Mouse (Mus musculus): ENCODE measurements at regions not wholly inside any gene's neighbourhood (a gene's known extent, or its start where the extent isn't known, plus 50 kb on each side); places are given as distances from the start of the nearest gene placed in this dataset.
"Not testable (repeated sequence)": the region's sequence is repeated elsewhere in the genome, so short reads cannot be mapped to it uniquely, and the experiment has no call there.

GRCm38 (mm10) chr3:56962248-56963013 is 339.4 kb downstream of the Tm4sf1 start:
- no peaks in the 10 kb centered on the region for H3K27me3 ChIP-seq (replicated peaks; ENCODE audit: control insufficient read depth, insufficient read depth, low read length)
- no peaks in the 10 kb centered on the region for H3K36me3 ChIP-seq (ENCODE audit: control insufficient read depth, insufficient read depth, low read length)
- no peaks in the 10 kb centered on the region for H3K4me1 ChIP-seq (replicated peaks; ENCODE audit: control insufficient read depth, insufficient read depth, low read length)
- no peak overlapping the region for H3K9ac ChIP-seq (ENCODE audit: low read depth, low read length)
- WGBS = 52% methylated on average over 3 of the region's 3 CpGs
- no peaks in the 10 kb centered on the region for H3K9me3 ChIP-seq (ENCODE audit: control insufficient read depth, low read length)
- H3K4me2 ChIP-seq = no peak overlapping the region
- ATAC-seq (replicated peaks; ENCODE audit: low FRiP score) (no peak), DNase-seq (ENCODE audit: low spot score) (no peak)
- H3K27ac ChIP-seq (ENCODE audit: low read depth, low read length) = no peak overlapping the region
- H3K4me3 ChIP-seq (ENCODE audit: low read depth, low read length) = no peak overlapping the region

- no peak for ATAC-seq (replicated peaks; ENCODE audit: low FRiP score)
- DNase-seq (ENCODE audit: low spot score) = no peak
- H3K4me2 ChIP-seq = no peak overlapping the region
- H3K27me3 ChIP-seq (replicated peaks; ENCODE audit: control insufficient read depth, insufficient read depth, low read length) = no peaks in the 10 kb centered on the region
- H3K4me3 ChIP-seq (ENCODE audit: low read depth, low read length) = no peak overlapping the region
- 90% methylated on average over 2 of the region's 2 CpGs for WGBS
- no peaks in the 10 kb centered on the region for H3K9me3 ChIP-seq (ENCODE audit: control insufficient read depth, low read length)
- H3K9ac ChIP-seq (ENCODE audit: low read depth, low read length) = no peak overlapping the region
- no peak overlapping the region for H3K27ac ChIP-seq (ENCODE audit: low read depth, low read length)
- no peaks in the 10 kb centered on the region for H3K36me3 ChIP-seq (ENCODE audit: control insufficient read depth, insufficient read depth, low read length)
- no peaks in the 10 kb centered on the region for H3K4me1 ChIP-seq (replicated peaks; ENCODE audit: control insufficient read depth, insufficient read depth, low read length)
Observed at GRCm38 (mm10) chr3:56956978-56957377, 344.8 kb downstream of the Tm4sf1 start.

GRCm38 (mm10) chr3:56955799-56956121 is 346.0 kb downstream of the Tm4sf1 start:
- ATAC-seq (replicated peaks; ENCODE audit: low FRiP score) (no peak), DNase-seq (ENCODE audit: low spot score) (no peak)
- H3K27ac ChIP-seq (ENCODE audit: low read depth, low read length) = no peak overlapping the region
- no peak overlapping the region for H3K4me3 ChIP-seq (ENCODE audit: low read depth, low read length)
- H3K9ac ChIP-seq (ENCODE audit: low read depth, low read length) = no peak overlapping the region
- H3K4me1 ChIP-seq (replicated peaks; ENCODE audit: control insufficient read depth, insufficient read depth, low read length) = no peaks in the 10 kb centered on the region
- no peaks in the 10 kb centered on the region for H3K36me3 ChIP-seq (ENCODE audit: control insufficient read depth, insufficient read depth, low read length)
- no peak overlapping the region for H3K4me2 ChIP-seq
- 78% methylated on average over 2 of the region's 2 CpGs for whole genome bisulfite sequencing
- no peaks in the 10 kb centered on the region for H3K9me3 ChIP-seq (ENCODE audit: control insufficient read depth, low read length)
- no peaks in the 10 kb centered on the region for H3K27me3 ChIP-seq (replicated peaks; ENCODE audit: control insufficient read depth, insufficient read depth, low read length)

- H3K4me3 ChIP-seq (ENCODE audit: low read depth, low read length) = no peak overlapping the region
- H3K9ac ChIP-seq (ENCODE audit: low read depth, low read length) = no peak overlapping the region
- WGBS = 72% methylated on average over 7 of the region's 7 CpGs
- H3K4me1 ChIP-seq (replicated peaks; ENCODE audit: control insufficient read depth, insufficient read depth, low read length) = no peaks in the 10 kb centered on the region
- no peaks in the 10 kb centered on the region for H3K27me3 ChIP-seq (replicated peaks; ENCODE audit: control insufficient read depth, insufficient read depth, low read length)
- no peak overlapping the region for H3K4me2 ChIP-seq
- DNase-seq (ENCODE audit: low spot score) (no peak), ATAC-seq (replicated peaks; ENCODE audit: low FRiP score) (no peak)
- no peak overlapping the region for H3K27ac ChIP-seq (ENCODE audit: low read depth, low read length)
- no peaks in the 10 kb centered on the region for H3K36me3 ChIP-seq (ENCODE audit: control insufficient read depth, insufficient read depth, low read length)
- no peaks in the 10 kb centered on the region for H3K9me3 ChIP-seq (ENCODE audit: control insufficient read depth, low read length)
Observed at GRCm38 (mm10) chr3:56955098-56955798, 346.5 kb downstream of the Tm4sf1 start.

- H3K27me3 ChIP-seq (replicated peaks; ENCODE audit: control insufficient read depth, insufficient read depth, low read length); H3K4me3 ChIP-seq (ENCODE audit: low read depth, low read length); H3K4me2 ChIP-seq; H3K4me1 ChIP-seq (replicated peaks; ENCODE audit: control insufficient read depth, insufficient read depth, low read length); H3K27ac ChIP-seq (ENCODE audit: low read depth, low read length); DNase-seq (ENCODE audit: low spot score); H3K36me3 ChIP-seq (ENCODE audit: control insufficient read depth, insufficient read depth, low read length); H3K9ac ChIP-seq (ENCODE audit: low read depth, low read length); H3K9me3 ChIP-seq (ENCODE audit: control insufficient read depth, low read length); ATAC-seq (replicated peaks; ENCODE audit: low FRiP score): not testable (repeated sequence)
- no CpG with 5 or more reads among the region's 1 CpGs for WGBS
Observed at GRCm38 (mm10) chr3:56942557-56942956, 359.2 kb downstream of the Tm4sf1 start.

GRCm38 (mm10) chr3:56928940-56929339 is 372.8 kb downstream of the Tm4sf1 start:
- ATAC-seq (replicated peaks; ENCODE audit: low FRiP score); H3K27ac ChIP-seq (ENCODE audit: low read depth, low read length); H3K9ac ChIP-seq (ENCODE audit: low read depth, low read length); H3K4me1 ChIP-seq (replicated peaks; ENCODE audit: control insufficient read depth, insufficient read depth, low read length); H3K4me2 ChIP-seq; H3K27me3 ChIP-seq (replicated peaks; ENCODE audit: control insufficient read depth, insufficient read depth, low read length); DNase-seq (ENCODE audit: low spot score); H3K36me3 ChIP-seq (ENCODE audit: control insufficient read depth, insufficient read depth, low read length); H3K4me3 ChIP-seq (ENCODE audit: low read depth, low read length); H3K9me3 ChIP-seq (ENCODE audit: control insufficient read depth, low read length): not testable (repeated sequence)
- 100% methylated on average over 1 of the region's 2 CpGs for WGBS

GRCm38 (mm10) chr3:56898491-56898890 is 403.3 kb downstream of the Tm4sf1 start:
- 73% methylated on average over 2 of the region's 2 CpGs for WGBS
- H3K4me2 ChIP-seq = no peak overlapping the region
- DNase-seq (ENCODE audit: low spot score) (no peak), ATAC-seq (replicated peaks; ENCODE audit: low FRiP score) (no peak)
- H3K9ac ChIP-seq (ENCODE audit: low read depth, low read length) = no peak overlapping the region
- H3K4me1 ChIP-seq (replicated peaks; ENCODE audit: control insufficient read depth, insufficient read depth, low read length) = no peaks in the 10 kb centered on the region
- H3K27ac ChIP-seq (ENCODE audit: low read depth, low read length) = no peak overlapping the region
- H3K4me3 ChIP-seq (ENCODE audit: low read depth, low read length) = no peak overlapping the region
- H3K36me3 ChIP-seq (ENCODE audit: control insufficient read depth, insufficient read depth, low read length) = no peaks in the 10 kb centered on the region
- H3K9me3 ChIP-seq (ENCODE audit: control insufficient read depth, low read length) = no peaks in the 10 kb centered on the region
- no peaks in the 10 kb centered on the region for H3K27me3 ChIP-seq (replicated peaks; ENCODE audit: control insufficient read depth, insufficient read depth, low read length)

GRCm38 (mm10) chr3:56877062-56877461 is 424.7 kb downstream of the Tm4sf1 start:
- Histone ChIP-seq H3K4me2 (no peak overlapping the region), H3K27me3 (replicated peaks; ENCODE audit: control insufficient read depth, insufficient read depth, low read length) (no peaks in the 10 kb centered on the region), H3K9me3 (ENCODE audit: control insufficient read depth, low read length) (no peaks in the 10 kb centered on the region), H3K27ac (ENCODE audit: low read depth, low read length) (no peak overlapping the region), H3K36me3 (ENCODE audit: control insufficient read depth, insufficient read depth, low read length) (no peaks in the 10 kb centered on the region), H3K4me3 (ENCODE audit: low read depth, low read length) (no peak overlapping the region), H3K4me1 (replicated peaks; ENCODE audit: control insufficient read depth, insufficient read depth, low read length) (no peaks in the 10 kb centered on the region), H3K9ac (ENCODE audit: low read depth, low read length) (no peak overlapping the region)
- DNase-seq (ENCODE audit: low spot score) (no peak), ATAC-seq (replicated peaks; ENCODE audit: low FRiP score) (no peak)
- 82% methylated on average over 4 of the region's 4 CpGs for WGBS

- H3K27ac ChIP-seq (ENCODE audit: low read depth, low read length) = no peak overlapping the region
- H3K9me3 ChIP-seq (ENCODE audit: control insufficient read depth, low read length) = no peaks in the 10 kb centered on the region
- DNase-seq (ENCODE audit: low spot score) (no peak), ATAC-seq (replicated peaks; ENCODE audit: low FRiP score) (no peak)
- 47% methylated on average over 1 of the region's 1 CpGs for WGBS
- H3K4me1 ChIP-seq (replicated peaks; ENCODE audit: control insufficient read depth, insufficient read depth, low read length) = no peaks in the 10 kb centered on the region
- no peaks in the 10 kb centered on the region for H3K36me3 ChIP-seq (ENCODE audit: control insufficient read depth, insufficient read depth, low read length)
- no peak overlapping the region for H3K9ac ChIP-seq (ENCODE audit: low read depth, low read length)
- no peak overlapping the region for H3K4me3 ChIP-seq (ENCODE audit: low read depth, low read length)
- no peaks in the 10 kb centered on the region for H3K27me3 ChIP-seq (replicated peaks; ENCODE audit: control insufficient read depth, insufficient read depth, low read length)
- H3K4me2 ChIP-seq = no peak overlapping the region
Observed at GRCm38 (mm10) chr3:56863591-56863990, 438.2 kb downstream of the Tm4sf1 start.
